Mouse (Mus musculus) layer of hippocampus, postnatal 14 days (tissue): Measurements from ENCODE around the gene Gemin4. TPM values are rescaled to one million over a fixed set of nuclear protein-coding genes. Genes with fewer than 3 reads are reported as not detected.

Experiments used
- DNase-seq, 2 experiments: peaks; one replicate each; pipeline ENCODE4 v3.0.0; 2021 to 2022; ENCODE audit warnings: low spot score in 2 of 2, mixed read lengths in 1 of 2
- long read RNA-seq, 2 experiments: library from polyadenylated mRNA; stranded (forward); transcript quantifications; one replicate each; pipeline ENCODE4 v2.0.0; 2021
- total RNA-seq, 2 experiments: library from RNA; stranded (reverse); gene quantifications; 2 replicates each; pipeline ENCODE4 v1.2.3; 2021

Gemin4 gene
- total RNA-seq, result 1 to 10 TPM; 6.5 to 7.2 TPM
- long read RNA-seq, experiment 1, transcript Gemin4-201 (2 exons, 3,540 nt), result major isoform, 11 of 11 reads
- long read RNA-seq, experiment 1, partial matches to known transcripts, result 0 of 11 reads
- long read RNA-seq, experiment 1, other reads (novel, unspliced or antisense), result 0 of 11 reads
- long read RNA-seq, experiment 2, transcript Gemin4-201 (2 exons, 3,540 nt), result major isoform, 21 of 22 reads
- long read RNA-seq, experiment 2, partial matches to known transcripts, result 0 of 22 reads
- long read RNA-seq, experiment 2, other reads (novel, unspliced or antisense), result 1 of 22 reads

DNA sequence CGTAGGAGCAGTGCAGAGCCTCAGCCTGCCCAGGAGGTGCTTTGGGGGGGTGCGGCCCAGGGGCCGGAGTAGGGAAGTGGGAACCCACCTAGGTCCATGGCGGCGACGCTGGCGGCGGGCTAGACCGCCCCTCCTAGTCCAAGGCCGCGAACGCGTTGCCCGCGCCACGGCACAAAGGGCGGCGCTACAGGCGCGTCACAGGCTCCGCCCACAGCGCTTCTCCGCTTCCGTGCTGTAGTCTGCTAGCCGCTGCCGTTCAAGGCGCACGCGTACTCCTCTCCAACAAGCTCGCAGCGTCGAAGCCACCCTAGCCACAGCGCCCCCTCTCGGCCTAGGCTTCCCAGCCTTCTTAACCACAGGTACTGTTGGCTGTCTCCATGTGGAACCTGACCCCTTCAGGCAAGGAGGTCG, at the start of gene Gemin4, which contains the start of gene Dbil5:
TSS of gene Gemin4 (minus strand) at position 275 of the 411 bp plus-strand sequence.
TSS of gene Dbil5 (plus strand) at position 219 of the 411 bp plus-strand sequence.
- DNase-seq, result peak; percentile 94 to 97

DNA sequence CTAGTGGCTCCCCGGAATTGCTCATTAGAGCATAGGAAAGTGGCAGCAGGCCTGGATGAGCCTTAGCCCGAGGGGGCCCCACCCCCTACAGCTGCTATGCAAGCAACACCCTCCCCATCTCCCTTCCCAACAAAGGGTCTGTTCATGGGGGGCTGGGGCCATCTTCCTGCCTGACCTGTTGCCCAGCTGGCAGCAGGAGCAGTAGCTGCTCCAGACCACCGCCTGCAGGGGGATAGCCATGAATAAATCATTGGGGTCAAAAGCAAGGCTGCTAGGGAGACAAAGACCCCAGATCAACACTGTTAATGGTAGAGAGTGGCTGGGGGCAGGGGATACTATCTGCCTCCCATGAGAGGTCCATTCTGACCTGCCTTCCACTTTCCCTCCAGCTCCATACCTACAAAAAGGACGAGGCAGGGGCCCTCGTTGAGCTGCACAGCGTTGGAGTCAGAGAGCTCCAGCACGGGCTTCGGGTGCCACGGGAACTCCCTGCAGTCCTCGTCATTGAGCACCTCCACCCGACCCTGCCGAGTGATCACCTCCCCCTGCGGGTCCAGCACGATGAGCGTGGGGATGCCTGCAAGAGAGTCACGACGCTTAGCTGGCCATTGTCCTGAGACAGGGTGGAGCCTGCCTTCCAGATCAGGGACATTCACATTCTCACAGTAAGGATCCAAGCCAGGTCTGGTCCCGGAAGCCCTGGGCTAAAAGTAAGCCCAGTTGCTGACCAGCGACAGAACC, 45.3 kb upstream of the Gemin4 start:
- DNase-seq, result no peak

DNA sequence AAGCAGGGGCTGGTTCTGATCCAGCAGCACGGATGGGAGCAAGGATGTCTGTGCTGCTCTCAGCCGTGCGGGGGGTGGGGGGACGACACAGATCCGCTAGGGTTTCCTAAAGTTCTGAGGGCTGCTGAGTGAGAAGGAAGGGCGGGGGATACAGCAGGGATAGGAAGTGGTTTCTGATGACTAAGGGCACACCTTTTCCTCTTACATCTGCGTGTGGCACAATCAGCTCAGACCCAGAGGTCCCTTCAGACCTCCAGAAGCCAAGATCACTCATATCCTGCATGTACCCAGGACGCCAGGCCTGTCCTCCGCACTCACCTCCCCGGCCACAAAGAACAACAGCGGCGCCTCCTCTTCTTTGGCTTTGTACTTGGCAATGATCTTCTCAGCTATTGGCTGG, 43.8 kb upstream of the Gemin4 start:
- DNase-seq, result no peak

DNA sequence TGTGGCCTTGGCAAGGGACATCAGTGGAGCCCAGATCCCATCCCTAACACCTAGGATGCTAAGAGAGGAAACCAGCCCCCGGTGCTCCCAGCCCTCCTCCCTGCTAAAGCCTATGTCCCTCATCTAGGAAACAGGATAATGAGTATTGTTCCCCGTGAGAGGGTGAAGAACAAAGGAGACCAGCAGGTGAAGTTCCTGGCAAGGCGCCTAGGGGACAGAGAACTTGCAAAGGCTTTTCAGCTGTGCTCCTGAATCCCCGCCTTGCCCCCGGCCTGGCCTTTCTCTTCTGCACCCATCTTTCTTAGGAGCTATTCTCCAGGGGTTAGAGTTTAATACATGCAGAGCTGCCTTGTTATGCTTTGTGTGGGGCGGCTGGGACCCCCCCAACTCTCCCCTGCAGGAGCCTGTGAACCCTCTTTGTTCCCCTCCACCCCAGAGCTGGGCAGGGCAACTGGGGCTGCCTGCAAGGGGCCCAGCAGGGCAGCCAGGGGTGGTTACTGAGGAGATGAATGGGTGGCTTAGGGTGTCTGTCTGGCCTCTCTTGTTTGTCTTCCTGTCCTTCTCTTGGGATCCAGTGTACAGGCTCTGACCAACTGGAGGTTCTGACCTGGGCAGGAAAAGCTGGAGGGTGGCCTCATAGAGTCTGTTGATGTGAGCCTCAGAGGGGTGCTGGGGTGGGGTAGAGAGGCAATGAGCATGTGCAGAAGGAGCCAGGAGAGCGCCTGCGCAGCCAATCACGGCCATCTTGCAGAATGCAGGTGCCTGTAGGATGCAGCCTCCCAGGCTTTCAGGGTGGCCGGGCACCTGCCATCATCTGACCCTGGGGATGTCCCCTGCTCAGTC, 43.0 kb upstream of the Gemin4 start:
- no peak for DNase-seq

DNA sequence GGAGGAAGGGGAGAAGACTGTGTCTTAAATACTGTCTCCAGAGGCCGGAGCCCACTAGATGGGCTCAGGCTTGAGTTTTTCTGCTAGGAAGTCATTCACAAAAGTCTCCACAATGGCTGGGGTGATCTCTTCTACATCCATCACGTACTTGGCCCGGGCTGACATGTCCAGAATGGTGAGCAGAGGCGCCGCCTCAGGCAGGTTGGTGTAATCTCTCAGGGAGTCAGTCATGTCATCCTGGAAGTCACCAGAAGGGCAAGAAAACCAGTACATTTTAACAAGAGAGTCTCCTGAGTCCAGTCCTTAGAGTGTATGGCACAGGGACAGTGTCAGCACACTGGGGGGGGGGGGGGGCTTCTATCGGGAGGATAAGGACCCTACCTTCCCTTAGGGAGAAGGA, 41.0 kb upstream of the Gemin4 start:
- no peak for DNase-seq

DNA sequence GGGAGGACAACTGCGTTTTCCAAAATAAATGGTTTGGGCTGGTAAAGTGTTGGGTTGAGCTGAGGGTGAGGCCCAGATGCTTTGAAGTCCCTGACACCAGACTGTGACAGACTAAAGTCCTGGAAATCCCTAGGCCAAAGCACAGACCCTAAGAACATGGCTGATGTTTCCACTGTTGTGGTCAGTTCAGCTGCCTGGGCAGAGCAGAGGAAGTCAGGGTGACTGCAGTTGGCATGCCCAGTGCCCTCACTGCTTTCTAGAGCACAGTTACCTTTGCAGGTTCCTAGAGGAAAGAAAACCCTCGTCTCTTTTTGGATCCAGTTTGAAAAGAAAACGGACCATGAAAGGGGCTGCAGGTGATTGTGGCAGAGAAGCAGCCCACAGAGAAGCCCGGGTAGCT, 39.9 kb upstream of the Gemin4 start:
- DNase-seq, result no peak

DNA sequence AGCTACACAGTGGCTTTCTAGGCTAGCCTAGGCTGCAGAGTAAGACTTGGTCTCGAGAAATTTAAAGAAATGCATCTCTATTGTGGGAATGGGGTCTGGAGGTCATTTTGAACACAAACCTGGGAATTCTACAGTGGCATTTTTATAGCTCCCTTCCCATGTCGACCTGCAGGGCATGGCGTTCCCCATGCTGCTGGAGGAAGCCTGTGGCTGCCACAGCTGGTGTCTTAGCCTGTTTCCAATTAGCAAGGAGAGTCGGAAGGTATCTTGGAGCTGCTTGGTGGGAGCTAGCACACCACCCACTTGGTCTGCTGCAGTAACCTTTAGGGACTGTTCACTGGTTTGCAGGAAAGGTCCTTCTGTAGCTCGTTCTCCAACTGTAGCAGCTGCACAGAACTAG, 38.7 kb upstream of the Gemin4 start:
- DNase-seq, result no peak

DNA sequence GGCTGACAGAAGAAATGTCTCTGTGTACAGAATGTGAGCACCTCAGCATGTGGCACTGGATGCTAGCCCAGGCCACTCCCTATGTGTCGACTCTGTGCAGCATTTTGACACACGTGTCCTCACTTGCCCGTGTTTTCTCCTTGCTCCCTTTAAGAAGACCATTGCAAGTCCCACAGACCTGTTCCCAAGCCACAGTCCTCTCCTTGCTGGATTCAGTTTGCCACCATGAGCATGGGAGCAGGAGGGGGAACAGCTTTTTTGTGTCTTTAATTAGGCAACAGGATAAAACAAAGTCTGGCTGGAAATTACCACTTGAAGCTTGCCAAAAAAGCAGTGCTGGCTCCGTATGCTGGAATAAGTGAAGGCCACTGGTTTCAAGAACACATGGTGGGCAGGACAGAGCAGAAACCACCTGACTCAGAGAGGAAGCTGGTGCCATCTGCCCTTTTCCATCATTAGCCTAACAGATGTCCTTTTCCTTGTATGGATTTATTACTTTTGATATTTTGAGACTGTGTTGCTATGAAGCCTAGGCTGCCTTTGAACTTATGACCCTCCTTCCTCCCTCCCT, 38.1 kb upstream of the Gemin4 start:
- DNase-seq, result peak in 1 of 2 experiments; percentile 79

DNA sequence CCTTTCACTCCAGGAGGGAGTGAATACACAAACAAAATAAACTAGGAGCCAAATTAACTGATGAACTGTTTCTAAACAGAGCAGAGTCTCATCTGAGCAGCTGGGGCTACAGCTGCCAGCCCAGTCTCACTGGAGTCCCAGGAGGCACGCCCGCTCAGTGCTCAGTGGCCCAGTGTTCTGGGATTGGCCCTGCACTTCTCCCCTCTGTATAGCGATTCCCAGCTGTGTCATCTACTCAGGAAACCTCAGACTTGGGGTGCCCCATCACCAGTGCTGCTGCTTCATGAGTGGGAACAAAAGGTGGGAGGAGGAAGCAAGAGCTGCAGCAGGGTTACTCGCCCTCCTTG, 36.4 kb upstream of the Gemin4 start:
- no peak for DNase-seq

DNA sequence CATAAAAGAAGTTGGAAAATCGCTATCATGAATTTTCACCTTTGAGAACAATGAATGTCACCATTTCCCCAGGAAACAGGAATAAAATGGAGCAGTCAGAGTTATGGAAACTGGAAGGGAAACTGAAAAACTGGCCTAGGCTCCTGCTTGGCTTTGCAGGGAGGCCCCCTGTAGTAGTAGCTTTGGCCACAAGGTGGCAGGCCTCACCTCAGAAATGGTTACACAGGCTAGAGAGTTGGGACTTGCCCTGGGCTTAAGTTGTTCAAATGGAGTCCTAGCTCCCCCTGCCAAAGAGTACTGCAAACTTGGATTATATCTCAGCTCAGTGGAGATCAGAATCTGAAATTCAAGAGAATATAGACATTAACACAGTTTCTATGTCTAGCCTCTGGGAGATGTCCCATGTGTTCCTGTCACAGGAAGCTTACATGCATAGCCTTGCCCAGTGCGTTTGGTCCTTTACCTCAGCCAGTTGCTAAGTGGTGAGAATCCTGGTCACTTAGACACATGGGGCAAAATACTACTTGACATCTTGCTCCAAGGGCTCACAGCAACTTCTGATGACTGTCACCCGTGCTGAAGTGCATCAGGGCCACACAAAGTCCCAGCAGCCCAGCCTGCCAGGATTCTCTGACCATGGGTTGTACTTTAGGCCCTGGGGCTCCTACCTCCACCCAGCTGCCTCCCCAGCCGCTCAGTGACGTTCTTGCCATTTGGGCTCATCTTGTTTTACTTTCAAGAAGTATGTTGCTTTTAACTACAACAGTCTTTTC, 35.9 kb upstream of the Gemin4 start:
- peak; percentile 85 to 89 for DNase-seq

DNA sequence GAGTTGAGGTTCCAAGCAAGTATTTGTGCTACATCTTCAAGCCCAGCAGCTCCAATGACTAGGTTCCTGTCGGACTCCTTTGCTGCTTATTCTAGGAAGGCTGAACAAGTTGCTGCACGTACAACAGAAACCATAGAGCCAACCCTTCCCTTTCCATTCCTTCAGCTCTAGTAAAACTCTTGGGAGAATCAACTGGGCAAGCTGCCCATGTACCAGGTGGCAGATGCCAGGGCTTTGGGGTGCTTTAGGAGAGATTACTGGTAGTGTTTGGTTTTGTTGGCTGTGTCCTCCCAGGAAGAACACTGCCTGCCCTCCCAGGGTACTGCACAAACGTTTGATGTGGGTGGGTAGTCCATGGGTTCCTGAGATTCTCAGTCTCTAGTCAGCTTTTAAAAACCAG, 34.6 kb upstream of the Gemin4 start:
- DNase-seq, result no peak

DNA sequence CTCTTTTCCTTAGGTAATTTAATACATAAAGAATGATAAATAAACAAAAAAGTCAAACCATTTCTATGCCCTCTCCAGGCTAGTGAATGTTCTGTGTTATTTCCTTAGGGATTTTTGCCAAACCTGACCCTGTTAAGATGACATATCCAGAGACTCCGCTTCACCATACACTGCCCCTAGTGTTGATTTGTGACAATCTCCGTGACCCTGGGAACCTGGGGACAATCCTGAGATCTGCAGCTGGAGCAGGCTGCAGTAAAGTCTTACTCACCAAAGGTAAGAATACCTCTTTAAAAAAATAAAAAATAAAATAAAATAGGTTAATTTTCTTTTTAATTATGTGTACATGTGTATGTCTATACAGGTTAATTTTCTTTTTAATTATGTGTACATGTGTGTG, 29.8 kb upstream of the Gemin4 start:
- no peak for DNase-seq

DNA sequence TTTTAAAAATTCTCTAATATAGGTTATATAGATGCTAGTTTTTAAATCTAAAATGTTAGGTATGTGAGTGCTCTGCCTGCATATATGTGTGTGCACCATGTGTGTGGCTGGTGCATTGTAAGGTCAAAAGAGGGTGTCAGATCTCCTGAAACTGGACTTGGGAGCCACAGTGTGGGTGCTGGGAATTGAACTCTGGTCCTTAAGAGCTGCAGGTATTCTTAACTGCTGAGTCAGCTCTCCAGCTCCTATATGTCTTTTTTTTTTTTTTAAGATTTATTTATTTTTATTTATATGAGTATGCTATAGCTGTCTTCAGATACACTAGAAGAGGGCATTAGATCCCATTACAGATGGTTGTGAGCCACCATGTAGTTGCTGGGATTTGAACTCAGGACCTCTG, 29.0 kb upstream of the Gemin4 start:
- no peak for DNase-seq

DNA sequence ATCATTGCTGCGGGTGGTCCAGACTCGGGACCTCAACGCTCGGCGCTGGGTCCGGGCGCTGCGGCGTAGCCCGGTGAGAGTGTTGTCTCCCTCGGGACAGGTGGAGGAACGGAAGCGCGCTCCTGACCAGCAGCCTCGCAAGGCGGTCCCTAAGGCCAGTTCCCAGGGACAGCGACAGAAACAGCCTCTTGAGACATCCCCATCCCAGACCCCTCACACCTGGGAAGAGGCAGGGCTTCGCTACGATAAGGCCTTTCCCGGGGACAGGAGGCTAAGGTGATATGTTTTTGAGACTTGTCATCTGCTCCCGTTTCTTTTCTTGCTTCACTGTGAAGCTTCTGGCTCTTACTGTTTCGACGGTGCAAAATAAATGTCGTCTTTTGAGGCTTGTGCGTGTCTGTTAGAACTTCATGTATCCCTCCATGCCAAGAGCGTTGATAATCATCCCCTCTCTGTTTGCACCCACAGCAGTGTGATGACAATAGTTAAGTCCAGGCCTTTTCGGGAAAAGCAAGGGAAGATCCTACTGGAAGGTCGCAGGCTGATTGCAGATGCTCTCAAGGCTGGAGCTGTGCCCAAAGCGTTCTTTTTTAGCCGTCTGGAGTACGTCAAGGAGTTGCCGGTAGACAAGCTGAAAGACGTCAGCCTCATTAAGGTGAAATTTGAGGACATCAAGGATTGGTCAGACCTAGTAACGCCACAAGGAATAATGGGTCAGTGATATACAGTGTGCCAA, 26.5 kb upstream of the Gemin4 start:
- no peak for DNase-seq

DNA sequence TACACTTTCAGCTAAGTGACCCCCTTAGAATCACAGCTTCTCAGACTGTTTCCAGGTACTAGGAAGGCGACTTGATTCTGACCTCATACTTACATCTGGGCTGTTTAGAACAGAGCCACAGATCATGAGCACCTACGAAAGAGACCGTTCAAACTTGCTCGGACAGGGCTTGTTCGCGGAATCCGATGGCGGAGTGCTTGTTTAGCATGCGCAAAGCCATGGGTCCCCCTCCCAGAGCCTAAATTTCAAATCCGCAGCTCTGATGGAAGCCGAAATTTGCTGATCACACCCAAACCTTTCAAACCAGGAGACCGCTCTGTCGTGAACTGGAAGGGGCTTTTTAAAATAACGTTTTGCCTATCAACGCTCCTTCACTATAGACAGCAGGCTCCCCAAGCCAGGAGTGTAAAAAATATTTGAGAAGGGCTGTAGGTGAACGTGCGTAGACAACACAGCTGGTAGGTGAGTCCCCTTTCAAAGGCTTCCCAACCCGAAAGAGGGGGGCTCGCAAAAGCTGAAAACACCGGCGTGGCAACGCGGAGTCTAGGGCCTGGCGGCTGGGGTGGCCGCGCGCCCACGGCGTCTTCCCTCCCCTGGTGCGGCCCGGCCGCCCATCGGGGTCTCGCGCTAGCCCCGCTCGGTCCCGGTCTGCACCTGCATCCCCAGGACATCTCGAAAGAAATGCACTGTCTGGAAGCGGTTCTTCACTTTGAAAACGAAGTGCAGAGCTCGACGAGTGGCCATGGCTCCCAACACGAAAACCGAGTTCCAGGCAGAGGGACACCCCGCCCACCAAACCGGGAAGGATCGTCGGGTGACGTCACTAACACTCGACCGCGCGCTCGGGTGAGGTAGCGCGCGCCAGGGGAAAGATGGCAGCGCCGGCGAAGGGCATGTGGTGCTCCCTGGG, 25.7 kb upstream of the Gemin4 start, which contains the start of the genes Mrm3 and Glod4:
TSS of gene Mrm3 (plus strand) at position 815 of the 910 bp plus-strand sequence.
TSS of gene Glod4 (minus strand) at position 825 of the 910 bp plus-strand sequence.
- DNase-seq, result peak; percentile 91 to 93

DNA sequence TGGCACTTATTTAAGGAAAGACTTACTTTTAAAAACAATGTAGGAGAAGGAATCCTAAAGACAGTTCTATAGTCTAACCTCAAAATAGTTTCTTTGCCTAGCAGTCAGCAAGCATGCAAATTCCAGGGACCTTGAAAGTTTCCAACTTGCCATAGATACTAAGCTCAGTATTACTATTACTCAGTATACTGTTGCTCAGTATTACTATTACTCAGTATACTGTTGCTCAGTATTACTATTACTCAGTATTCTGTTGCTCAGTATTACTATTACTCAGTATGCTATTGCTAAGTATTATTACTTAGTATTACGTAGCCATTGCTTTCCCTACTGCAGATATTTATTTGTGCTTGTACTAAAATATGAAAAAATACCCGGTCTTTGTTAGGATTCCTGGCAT, 22.3 kb upstream of the Gemin4 start:
- DNase-seq, result no peak

DNA sequence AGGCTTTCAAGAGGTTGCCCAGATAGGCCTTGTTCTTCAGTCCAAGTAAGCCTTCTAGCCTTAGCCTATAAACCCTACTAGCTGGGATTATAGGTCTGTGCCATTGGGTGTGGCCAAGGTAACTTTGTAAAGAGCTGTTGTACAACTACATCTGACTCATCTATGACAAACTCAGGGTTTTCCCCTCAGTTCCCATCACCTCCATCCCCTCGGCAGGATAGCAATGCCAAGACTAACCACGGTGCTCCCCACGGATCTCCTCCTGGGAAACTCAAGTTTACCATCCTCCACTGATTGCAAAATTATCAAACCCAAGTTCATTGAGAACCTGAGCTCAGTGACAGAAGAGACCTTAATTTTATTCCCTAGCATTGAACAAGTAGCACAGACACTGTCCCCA, 18.7 kb upstream of the Gemin4 start:
- no peak for DNase-seq

DNA sequence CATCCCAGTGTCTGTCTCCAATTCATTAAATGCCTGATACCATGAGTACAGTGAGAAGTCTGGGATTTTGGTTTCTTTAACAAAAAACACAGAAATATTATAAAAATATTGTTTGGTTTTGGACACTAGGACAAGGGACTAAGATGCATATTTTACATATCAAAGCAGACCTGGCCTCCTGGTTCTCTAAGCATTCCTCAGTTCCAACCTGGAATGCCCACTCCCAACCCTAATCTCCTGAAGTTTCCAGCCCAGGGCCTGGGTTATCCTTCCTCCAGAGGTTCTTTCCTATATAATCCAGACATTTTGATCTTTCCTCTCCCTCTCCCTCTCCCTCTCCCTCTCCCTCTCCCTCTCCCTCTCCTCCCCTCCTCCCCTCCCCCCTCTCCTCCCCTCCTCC, 7.6 kb upstream of the Gemin4 start:
- no peak for DNase-seq

DNA sequence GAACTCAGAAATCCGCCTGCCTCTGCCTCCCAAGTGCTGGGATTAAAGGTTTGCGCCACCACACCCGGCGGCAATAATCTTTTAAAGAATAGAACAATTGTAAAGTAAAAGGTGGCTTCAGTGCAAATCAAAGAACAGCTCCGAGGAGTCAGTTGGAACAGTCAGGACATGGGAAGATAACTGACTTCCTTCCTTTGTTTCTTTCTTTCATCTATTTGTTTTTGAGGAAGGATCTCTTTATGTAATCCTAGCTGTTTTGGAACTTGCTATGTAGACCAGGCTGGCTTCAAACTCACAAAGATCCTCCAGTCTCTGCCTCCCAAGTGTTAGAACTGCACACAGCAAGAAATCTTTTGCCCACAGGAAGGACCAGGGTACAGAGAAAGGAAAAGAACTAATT, 7.2 kb upstream of the Gemin4 start:
- DNase-seq, result no peak
